Mouse (Mus musculus): ENCODE results near the gene Cd5. TPM values are rescaled to one million over a fixed set of nuclear protein-coding genes. Genes with fewer than 3 reads are reported as not detected.

Cd5 gene
- polyA plus RNA-seq (2015; fragmentation: Nextera tagmentation; extraction: Ambion mirVana) = 0.48 and 0.68 TPM in 2 replicates

DNA sequence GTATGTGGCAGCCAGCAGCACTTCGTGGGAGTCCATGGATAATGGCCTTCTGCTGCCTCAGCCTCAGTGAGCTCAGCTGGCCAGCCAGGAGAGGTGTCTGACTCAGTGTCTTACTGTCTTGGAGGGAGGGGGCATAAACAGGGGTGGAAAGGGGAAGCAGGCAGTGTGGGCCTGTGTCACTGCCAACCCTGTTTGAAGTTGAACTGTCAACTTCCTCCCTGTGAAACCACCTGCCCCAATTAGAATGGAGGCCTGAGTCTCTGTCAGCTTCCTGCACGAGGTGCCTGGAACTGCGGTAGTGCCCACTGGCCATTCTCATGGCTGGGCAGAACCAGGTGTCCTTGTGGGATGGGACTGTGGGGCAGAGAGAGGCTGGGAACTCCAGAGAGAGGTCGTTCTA lies at the start of gene Cd5:
Cd5 (minus strand) TSS at position 192 of the 400 bp plus-strand sequence.
- Histone ChIP-seq H3K4me1 (ENCODE audit: insufficient read depth, low read depth, low read length) (no peaks in the 10 kb centered on the region; the same call in 1 of the 2 replicates), H3K9me3 (ENCODE audit: low read length) (no peaks in the 10 kb centered on the region), H3K9ac (replicated peaks; ENCODE audit: low read depth) (no peak within 1 kb of the TSS), H3K4me2 (replicated peaks; ENCODE audit: low read depth, low read length) (no peak within 1 kb of the TSS), H3K27ac (ENCODE audit: low read length) (no peak within 1 kb of the TSS), H3K4me3 (ENCODE audit: low read depth, low read length) (no peak within 1 kb of the TSS), H3K36me3 (ENCODE audit: insufficient read depth, low read length) (no peaks in the 10 kb centered on the region), H3K27me3 (replicated peaks; ENCODE audit: insufficient read depth, low read length) (no peaks in the 10 kb centered on the region)
- TF ChIP-seq CTCF (IDR thresholded peaks at IDR 0.05) = no peak
- no peak for TF ChIP-seq EP300 (IDR thresholded peaks at IDR 0.05)
- peak; percentile 28 for DNase-seq (ENCODE audit: low spot score)
- peak; percentile 42 for ATAC-seq
- 60% methylated on average over 4 of the region's 4 CpGs for WGBS

- H3K9me3 ChIP-seq (ENCODE audit: low read length) = no peaks in the 10 kb centered on the region
- no peak overlapping the region for H3K27ac ChIP-seq (ENCODE audit: low read length)
- no peak overlapping the region for H3K9ac ChIP-seq (replicated peaks; ENCODE audit: low read depth)
- no peak overlapping the region for H3K4me2 ChIP-seq (replicated peaks; ENCODE audit: low read depth, low read length)
- no peaks in the 10 kb centered on the region for H3K36me3 ChIP-seq (ENCODE audit: insufficient read depth, low read length)
- ATAC-seq (no peak), DNase-seq (ENCODE audit: low spot score) (no peak)
- no peaks in the 10 kb centered on the region for H3K4me1 ChIP-seq (ENCODE audit: insufficient read depth, low read depth, low read length)
- TF ChIP-seq CTCF (IDR thresholded peaks at IDR 0.05) (no peak), EP300 (IDR thresholded peaks at IDR 0.05) (no peak)
- 63% methylated on average over 8 of the region's 9 CpGs for WGBS
- no peak overlapping the region for H3K4me3 ChIP-seq (ENCODE audit: low read depth, low read length)
- H3K27me3 ChIP-seq (replicated peaks; ENCODE audit: insufficient read depth, low read length) = no peaks in the 10 kb centered on the region
Observed at GRCm38 (mm10) chr19:10788242-10788641, 49.4 kb upstream of the Cd5 start.

GRCm38 (mm10) chr19:10787406-10787805 lies 48.6 kb upstream of the Cd5 start:
- H3K36me3 ChIP-seq (ENCODE audit: insufficient read depth, low read length) = no peaks in the 10 kb centered on the region
- no peak for DNase-seq (ENCODE audit: low spot score)
- H3K9me3 ChIP-seq (ENCODE audit: low read length) = no peaks in the 10 kb centered on the region
- H3K4me3 ChIP-seq (ENCODE audit: low read depth, low read length) = no peak overlapping the region
- ATAC-seq = no peak
- no peaks in the 10 kb centered on the region for H3K4me1 ChIP-seq (ENCODE audit: insufficient read depth, low read depth, low read length)
- H3K27ac ChIP-seq (ENCODE audit: low read length) = no peak overlapping the region
- 75% methylated on average over 4 of the region's 4 CpGs for WGBS
- no peak for TF ChIP-seq CTCF (IDR thresholded peaks at IDR 0.05)
- no peaks in the 10 kb centered on the region for H3K27me3 ChIP-seq (replicated peaks; ENCODE audit: insufficient read depth, low read length)
- no peak overlapping the region for H3K9ac ChIP-seq (replicated peaks; ENCODE audit: low read depth)
- no peak overlapping the region for H3K4me2 ChIP-seq (replicated peaks; ENCODE audit: low read depth, low read length)

DNA sequence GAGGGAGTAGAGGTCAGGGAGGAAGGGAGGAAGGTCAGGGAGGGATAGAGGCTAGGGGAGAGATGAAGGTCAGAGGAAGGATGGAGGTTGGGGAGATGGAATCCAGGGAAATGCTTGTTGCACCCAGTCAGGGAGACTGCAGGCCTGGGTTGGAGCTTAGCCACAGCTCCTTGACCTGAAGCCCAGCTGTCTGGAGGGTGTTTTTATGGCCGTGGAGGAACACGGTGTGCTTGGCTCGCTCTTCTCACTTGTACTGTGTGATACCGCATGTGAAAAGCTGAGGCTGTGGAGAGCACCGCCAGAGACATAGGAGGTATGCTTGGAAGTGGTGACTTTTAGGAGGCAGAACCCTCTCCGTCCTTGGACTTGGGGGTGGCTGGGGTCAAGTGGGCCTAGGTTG lies 48.0 kb upstream of the Cd5 start:
- Histone ChIP-seq H3K4me1 (ENCODE audit: insufficient read depth, low read depth, low read length) (no peaks in the 10 kb centered on the region), H3K4me3 (ENCODE audit: low read depth, low read length) (no peak overlapping the region), H3K27ac (ENCODE audit: low read length) (no peak overlapping the region), H3K9ac (replicated peaks; ENCODE audit: low read depth) (no peak overlapping the region), H3K27me3 (replicated peaks; ENCODE audit: insufficient read depth, low read length) (no peaks in the 10 kb centered on the region), H3K9me3 (ENCODE audit: low read length) (no peaks in the 10 kb centered on the region), H3K36me3 (ENCODE audit: insufficient read depth, low read length) (no peaks in the 10 kb centered on the region), H3K4me2 (replicated peaks; ENCODE audit: low read depth, low read length) (no peak overlapping the region)
- ATAC-seq = no peak
- DNase-seq (ENCODE audit: low spot score) = no peak
- WGBS = 73% methylated on average over 6 of the region's 6 CpGs
- TF ChIP-seq EP300 (IDR thresholded peaks at IDR 0.05) = no peak
- TF ChIP-seq CTCF (IDR thresholded peaks at IDR 0.05) = no peak

DNA sequence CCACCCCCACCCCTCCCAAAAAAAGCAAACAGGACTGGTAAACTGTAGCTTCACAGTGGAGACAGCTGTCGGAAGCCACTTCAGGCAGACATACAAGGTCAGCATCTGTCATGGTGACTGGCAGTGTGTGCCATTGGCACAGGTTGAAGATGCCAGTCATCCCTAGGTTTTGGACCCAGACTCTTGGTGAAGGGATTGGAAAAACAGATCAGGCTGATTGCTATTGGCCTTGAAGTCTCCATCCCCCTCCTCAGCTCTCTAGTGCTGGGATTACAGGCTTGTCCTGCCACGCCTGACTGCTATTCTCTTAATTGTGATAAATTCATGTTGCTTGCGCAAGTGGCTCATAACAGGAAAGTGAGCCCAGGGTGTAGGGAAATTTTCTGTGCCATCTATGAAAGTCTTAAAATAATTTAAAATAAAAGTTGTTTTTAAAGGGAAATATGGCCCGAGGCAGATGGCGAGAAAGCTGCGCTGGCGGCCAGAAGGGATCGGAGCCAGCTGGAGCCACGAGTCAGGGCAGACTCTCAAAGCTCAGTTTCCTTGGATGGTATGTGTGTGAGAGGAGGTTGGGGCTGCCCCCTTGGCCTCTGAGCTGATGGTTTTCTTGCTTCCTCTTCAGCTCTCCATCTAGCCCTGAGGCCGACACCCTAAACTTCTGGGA lies 46.1 kb upstream of the Cd5 start:
- Histone ChIP-seq H3K9ac (replicated peaks; ENCODE audit: low read depth) (no peak overlapping the region), H3K4me1 (ENCODE audit: insufficient read depth, low read depth, low read length) (no peaks in the 10 kb centered on the region), H3K4me2 (replicated peaks; ENCODE audit: low read depth, low read length) (no peak overlapping the region), H3K9me3 (ENCODE audit: low read length) (no peaks in the 10 kb centered on the region), H3K4me3 (ENCODE audit: low read depth, low read length) (no peak overlapping the region), H3K27me3 (replicated peaks; ENCODE audit: insufficient read depth, low read length) (no peaks in the 10 kb centered on the region), H3K27ac (ENCODE audit: low read length) (no peak overlapping the region), H3K36me3 (ENCODE audit: insufficient read depth, low read length) (no peaks in the 10 kb centered on the region)
- ATAC-seq (no peak), DNase-seq (ENCODE audit: low spot score) (no peak)
- TF ChIP-seq EP300 (IDR thresholded peaks at IDR 0.05) (no peak), CTCF (IDR thresholded peaks at IDR 0.05) (no peak)
- 74% methylated on average over 10 of the region's 10 CpGs for WGBS

DNA sequence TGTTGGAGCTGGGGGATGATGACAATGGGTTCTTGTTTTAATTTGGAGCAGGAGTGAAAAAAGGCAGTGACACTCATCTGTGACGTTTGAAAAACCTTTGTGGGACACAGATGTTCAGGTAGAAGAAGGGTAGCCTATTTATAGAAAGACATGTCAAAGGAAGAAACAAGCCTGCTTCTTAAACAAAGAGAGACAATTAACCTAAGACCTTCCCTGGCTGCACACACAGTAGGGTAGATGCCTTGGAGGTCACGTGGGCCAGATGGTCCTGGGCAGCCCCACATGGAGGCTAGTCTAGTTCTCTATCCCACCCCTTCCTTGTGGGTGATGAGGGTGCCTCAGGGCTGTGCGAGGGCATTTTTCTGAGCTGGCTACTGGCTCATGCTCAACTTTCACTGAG lies 45.3 kb upstream of the Cd5 start:
- Histone ChIP-seq H3K9ac (replicated peaks; ENCODE audit: low read depth) (no peak overlapping the region), H3K36me3 (ENCODE audit: insufficient read depth, low read length) (no peaks in the 10 kb centered on the region), H3K4me1 (ENCODE audit: insufficient read depth, low read depth, low read length) (no peaks in the 10 kb centered on the region), H3K4me2 (replicated peaks; ENCODE audit: low read depth, low read length) (no peak overlapping the region), H3K9me3 (ENCODE audit: low read length) (no peaks in the 10 kb centered on the region), H3K27ac (ENCODE audit: low read length) (no peak overlapping the region), H3K4me3 (ENCODE audit: low read depth, low read length) (no peak overlapping the region), H3K27me3 (replicated peaks; ENCODE audit: insufficient read depth, low read length) (no peaks in the 10 kb centered on the region)
- ATAC-seq (no peak), DNase-seq (ENCODE audit: low spot score) (no peak)
- TF ChIP-seq CTCF (IDR thresholded peaks at IDR 0.05) = no peak
- no peak for TF ChIP-seq EP300 (IDR thresholded peaks at IDR 0.05)
- 40% methylated on average over 3 of the region's 3 CpGs for WGBS

DNA sequence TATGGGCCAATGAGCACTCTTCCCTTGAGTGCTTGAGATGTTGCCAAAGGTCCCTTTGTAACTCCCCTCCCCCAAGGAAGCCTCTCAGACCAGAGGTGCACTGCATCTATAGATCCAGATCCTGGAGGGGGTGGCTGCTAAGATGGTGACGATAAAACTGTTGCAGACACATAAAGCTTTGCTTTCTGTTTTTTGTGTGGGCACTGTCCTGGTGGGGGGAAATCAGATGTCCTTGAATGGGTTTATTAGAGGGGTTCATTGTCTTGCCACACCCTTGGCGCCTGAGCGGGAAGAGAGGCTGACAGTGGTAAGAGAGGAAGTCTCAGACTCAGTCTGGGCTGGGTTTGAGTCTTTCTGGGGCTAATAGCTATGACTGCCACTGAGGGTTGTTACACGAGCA lies 44.4 kb upstream of the Cd5 start:
- Histone ChIP-seq H3K9ac (replicated peaks; ENCODE audit: low read depth) (no peak overlapping the region), H3K4me2 (replicated peaks; ENCODE audit: low read depth, low read length) (no peak overlapping the region), H3K9me3 (ENCODE audit: low read length) (no peaks in the 10 kb centered on the region), H3K4me3 (ENCODE audit: low read depth, low read length) (no peak overlapping the region), H3K4me1 (ENCODE audit: insufficient read depth, low read depth, low read length) (no peaks in the 10 kb centered on the region), H3K27ac (ENCODE audit: low read length) (no peak overlapping the region), H3K36me3 (ENCODE audit: insufficient read depth, low read length) (no peaks in the 10 kb centered on the region), H3K27me3 (replicated peaks; ENCODE audit: insufficient read depth, low read length) (no peaks in the 10 kb centered on the region)
- WGBS = 71% methylated on average over 4 of the region's 4 CpGs
- DNase-seq (ENCODE audit: low spot score) (no peak), ATAC-seq (no peak)
- TF ChIP-seq EP300 (IDR thresholded peaks at IDR 0.05) = no peak
- no peak for TF ChIP-seq CTCF (IDR thresholded peaks at IDR 0.05)
